Mouse (Mus musculus) bone marrow macrophage, adult 2 months (primary cell): ENCODE results near the gene Gm8267.

Source experiments
- CTCF ChIP-seq: IDR thresholded peaks from 2 replicates; pipeline ENCODE4 v1.5.1; 2012; ENCODE audit warnings: low read depth, mild to moderate bottlenecking, low read length, moderate library complexity
- POLR2A ChIP-seq: IDR thresholded peaks from 2 replicates; pipeline ENCODE4 v1.6.1; 2012; ENCODE audit warnings: mild to moderate bottlenecking, low read depth, low read length, borderline replicate concordance

- TF ChIP-seq CTCF: no peak
- no peak for TF ChIP-seq POLR2A
These were observed at the start of gene Gm8267 for GRCm38 (mm10) chr14:44750240-44750639.
